Mouse (Mus musculus): ENCODE results near the gene Emc9. TPM values are rescaled to one million over a fixed set of nuclear protein-coding genes. Genes with fewer than 3 reads are reported as not detected.
A peak's percentile ranks its signal among the peaks of the same experiment; 100 is the strongest.

Gene Emc9
- total RNA-seq, 2 experiments from 2014 or later, result 2.6 TPM; not detected in 1

GRCm38 (mm10) chr14:55592226-55592625, 7.1 kb upstream of the Emc9 start:
- peak; percentile 10 for ATAC-seq (replicated peaks; ENCODE audit: low FRiP score, poor library complexity, severe bottlenecking)

- peak; percentile 87 for ATAC-seq (replicated peaks; ENCODE audit: low FRiP score, poor library complexity, severe bottlenecking)
These were observed 6.3 kb upstream of the Emc9 start, which contains the start of gene Rnf31 for GRCm38 (mm10) chr14:55591331-55591891. Gene Rnf31 (plus strand): TSS chr14:55591708.

- peak; percentile 82 for ATAC-seq (replicated peaks; ENCODE audit: low FRiP score, poor library complexity, severe bottlenecking)
These were observed 5.7 kb upstream of the Emc9 start, which contains the start of gene Psme2 for GRCm38 (mm10) chr14:55590748-55591330. Gene Psme2 (minus strand): TSS chr14:55591113.

GRCm38 (mm10) chr14:55589771-55590448, 4.8 kb upstream of the Emc9 start:
- ATAC-seq (replicated peaks; ENCODE audit: low FRiP score, poor library complexity, severe bottlenecking), result no peak

GRCm38 (mm10) chr14:55589271-55589670, 4.2 kb upstream of the Emc9 start:
- ATAC-seq (replicated peaks; ENCODE audit: low FRiP score, poor library complexity, severe bottlenecking), result no peak

DNA sequence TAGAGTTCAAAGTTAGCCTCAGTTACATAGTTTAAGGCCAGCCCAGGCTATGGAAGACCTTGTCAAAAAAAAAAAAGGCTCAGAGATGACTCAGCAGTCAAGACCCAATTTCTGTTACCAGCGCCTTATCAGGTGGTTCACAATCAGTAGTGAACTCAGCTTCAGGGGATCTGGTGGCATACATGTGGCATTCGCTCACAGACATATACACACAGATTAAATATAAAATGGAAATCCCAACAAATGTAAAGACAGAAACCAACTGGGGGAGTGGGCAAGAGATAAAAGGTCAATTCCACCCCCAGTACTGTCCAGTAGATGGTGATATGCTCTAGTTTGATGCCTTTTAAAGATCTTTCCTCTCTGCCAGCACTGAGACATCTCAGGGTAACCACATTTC, 1.0 kb upstream of the Emc9 start:
- peak; percentile 43 for ATAC-seq (replicated peaks; ENCODE audit: low FRiP score, poor library complexity, severe bottlenecking)

DNA sequence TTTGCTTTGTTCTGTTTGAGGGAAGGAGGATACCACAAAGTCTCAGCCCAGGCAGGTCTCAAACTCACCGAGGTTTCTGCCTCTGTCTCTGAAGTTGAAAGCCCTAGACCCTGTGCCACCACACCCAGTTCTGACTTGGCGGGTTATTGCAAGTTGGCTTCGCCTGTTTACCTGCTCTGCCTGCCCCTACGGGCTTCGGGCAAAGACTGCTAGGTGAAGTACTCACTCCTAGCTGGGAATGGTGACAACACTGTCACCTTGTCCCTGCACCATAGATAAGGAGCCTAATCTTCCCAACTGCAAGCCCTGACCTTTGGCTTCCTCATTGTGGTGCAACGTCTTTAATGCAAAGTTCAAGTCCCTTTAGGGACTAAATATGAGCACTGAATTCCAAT, 461 bp upstream of the Emc9 start:
- ATAC-seq (replicated peaks; ENCODE audit: low FRiP score, poor library complexity, severe bottlenecking), result peak; percentile 29

GRCm38 (mm10) chr14:55584303-55584701, 800 bp downstream of the Emc9 start:
- no peak for ATAC-seq (replicated peaks; ENCODE audit: low FRiP score, poor library complexity, severe bottlenecking)

- no peak for ATAC-seq (replicated peaks; ENCODE audit: low FRiP score, poor library complexity, severe bottlenecking)
These were observed 3.0 kb downstream of the Emc9 start for GRCm38 (mm10) chr14:55581981-55582681.

GRCm38 (mm10) chr14:55580731-55581130, 4.4 kb downstream of the Emc9 start:
- no peak for ATAC-seq (replicated peaks; ENCODE audit: low FRiP score, poor library complexity, severe bottlenecking)

GRCm38 (mm10) chr14:55579511-55580496, 5.3 kb downstream of the Emc9 start:
- ATAC-seq (replicated peaks; ENCODE audit: low FRiP score, poor library complexity, severe bottlenecking), result no peak

GRCm38 (mm10) chr14:55578668-55579269, 6.3 kb downstream of the Emc9 start:
- peak; percentile 62 for ATAC-seq (replicated peaks; ENCODE audit: low FRiP score, poor library complexity, severe bottlenecking)

- ATAC-seq (replicated peaks; ENCODE audit: low FRiP score, poor library complexity, severe bottlenecking), result peak; percentile 78
These were observed 7.0 kb downstream of the Emc9 start, which contains the start of gene Psme1 for GRCm38 (mm10) chr14:55577871-55578667. Gene Psme1 (plus strand): TSS chr14:55578123.

DNA sequence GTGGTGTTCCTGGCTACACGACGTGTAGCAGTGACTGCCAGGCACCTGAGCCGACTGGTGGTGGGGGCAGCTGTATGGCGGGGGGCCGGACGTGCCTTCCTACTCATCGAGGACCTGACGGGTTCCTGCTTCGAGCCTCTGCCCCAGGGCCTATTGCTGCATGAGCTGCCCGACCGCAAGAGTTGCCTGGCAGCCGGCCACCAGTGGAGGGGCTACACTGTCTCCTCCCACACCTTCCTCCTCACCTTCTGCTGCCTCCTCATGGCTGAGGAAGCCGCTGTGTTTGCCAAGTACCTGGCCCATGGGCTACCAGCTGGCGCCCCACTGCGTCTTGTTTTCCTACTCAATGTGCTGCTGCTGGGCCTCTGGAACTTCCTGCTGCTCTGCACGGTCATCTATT, 8.7 kb downstream of the Emc9 start:
- no peak for ATAC-seq (replicated peaks; ENCODE audit: low FRiP score, poor library complexity, severe bottlenecking)

- ATAC-seq (replicated peaks; ENCODE audit: low FRiP score, poor library complexity, severe bottlenecking), result no peak
These were observed 9.4 kb downstream of the Emc9 start for GRCm38 (mm10) chr14:55575711-55576110.

GRCm38 (mm10) chr14:55575302-55575701, 9.8 kb downstream of the Emc9 start, which contains the start of gene Fitm1:
Gene Fitm1 (plus strand): TSS chr14:55575617.
- no peak for ATAC-seq (replicated peaks; ENCODE audit: low FRiP score, poor library complexity, severe bottlenecking)

- ATAC-seq (replicated peaks; ENCODE audit: low FRiP score, poor library complexity, severe bottlenecking), result no peak
These were observed 13.3 kb downstream of the Emc9 start for GRCm38 (mm10) chr14:55571760-55572159.

DNA sequence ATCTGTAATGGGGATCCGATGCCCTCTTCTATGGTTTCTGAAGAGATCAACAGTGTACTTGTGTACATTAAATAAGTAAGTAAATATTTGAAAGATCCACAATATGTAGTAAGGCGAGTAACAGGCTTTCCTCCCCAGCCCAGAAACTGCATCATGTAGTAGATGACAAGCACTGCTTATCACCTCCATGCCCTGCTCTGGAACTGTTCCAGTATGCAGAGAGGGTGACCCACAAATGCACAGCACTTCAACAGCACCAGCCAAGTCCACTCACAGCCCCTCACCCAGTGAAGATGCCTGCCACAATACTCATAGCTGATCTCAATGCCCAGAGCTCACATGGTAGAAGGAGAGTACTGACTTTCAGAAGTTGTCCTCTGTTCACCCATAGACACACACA, 14.5 kb downstream of the Emc9 start:
- ATAC-seq (replicated peaks; ENCODE audit: low FRiP score, poor library complexity, severe bottlenecking), result peak; percentile 34; the same call in 1 of the 2 replicates

Measured in erythroblast, adult 5-6 weeks (primary cell).